Mouse (Mus musculus) adrenal gland, adult 18-20 months (tissue): ENCODE measurements at regions not wholly inside any gene's neighbourhood (a gene's known extent, or its start where the extent isn't known, plus 50 kb on each side); places are given as distances from the start of the nearest gene placed in this dataset.

ENCODE experiments used
- DNase-seq, 2 experiments: peaks; one replicate each; pipeline ENCODE4 v3.0.0; 2021 to 2022; ENCODE audit warnings: low spot score in 2 of 2

GRCm38 (mm10) chr9:61765366-61765765 lies 149.0 kb downstream of the Rplp1 start:
- DNase-seq, result no peak

- DNase-seq, result no peak
These were observed 156.5 kb downstream of the Rplp1 start for GRCm38 (mm10) chr9:61757806-61758205.

GRCm38 (mm10) chr9:61756801-61757342 lies 157.5 kb downstream of the Rplp1 start:
- no peak for DNase-seq

GRCm38 (mm10) chr9:61756224-61756800 lies 158.0 kb downstream of the Rplp1 start:
- DNase-seq, result no peak

GRCm38 (mm10) chr9:61755311-61755710 lies 159.0 kb downstream of the Rplp1 start:
- no peak for DNase-seq

GRCm38 (mm10) chr9:61753795-61754194 lies 160.5 kb downstream of the Rplp1 start:
- DNase-seq, result peak in 1 of 2 experiments; percentile 12

GRCm38 (mm10) chr9:61749201-61749600 lies 165.1 kb downstream of the Rplp1 start:
- no peak for DNase-seq

- no peak for DNase-seq
These were observed 165.9 kb downstream of the Rplp1 start for GRCm38 (mm10) chr9:61748416-61748815.

GRCm38 (mm10) chr9:61746401-61746800 lies 167.9 kb downstream of the Rplp1 start:
- DNase-seq, result no peak

GRCm38 (mm10) chr9:61745301-61745801 lies 169.0 kb downstream of the Rplp1 start:
- DNase-seq, result no peak

- DNase-seq, result no peak
These were observed 180.8 kb downstream of the Rplp1 start for GRCm38 (mm10) chr9:61733540-61733939.

- no peak for DNase-seq
These were observed 181.6 kb downstream of the Rplp1 start for GRCm38 (mm10) chr9:61732747-61733146.

GRCm38 (mm10) chr9:61728115-61728514 lies 186.2 kb downstream of the Rplp1 start:
- DNase-seq, result no peak

- DNase-seq, result no peak
These were observed 186.7 kb downstream of the Rplp1 start for GRCm38 (mm10) chr9:61727651-61728050.

GRCm38 (mm10) chr9:61724070-61724469 lies 190.3 kb downstream of the Rplp1 start:
- no peak for DNase-seq

- no peak for DNase-seq
These were observed 191.2 kb downstream of the Rplp1 start for GRCm38 (mm10) chr9:61723021-61723581.

GRCm38 (mm10) chr9:61721851-61722250 lies 192.5 kb downstream of the Rplp1 start:
- no peak for DNase-seq

- no peak for DNase-seq
These were observed 193.3 kb downstream of the Rplp1 start for GRCm38 (mm10) chr9:61721071-61721470.

- DNase-seq, result no peak
These were observed 194.1 kb downstream of the Rplp1 start for GRCm38 (mm10) chr9:61720206-61720605.

- DNase-seq, result no peak
These were observed 197.6 kb downstream of the Rplp1 start for GRCm38 (mm10) chr9:61716751-61717150.

- DNase-seq, result no peak
These were observed 199.9 kb downstream of the Rplp1 start for GRCm38 (mm10) chr9:61714331-61715035.

- no peak for DNase-seq
These were observed 200.5 kb downstream of the Rplp1 start for GRCm38 (mm10) chr9:61713806-61714205.
